Mouse (Mus musculus) liver, embryonic 15.5 days (tissue): ENCODE results near the gene Rab24. TPM values are rescaled to one million over a fixed set of nuclear protein-coding genes. Genes with fewer than 3 reads are reported as not detected.

Experiments used
- ATAC-seq: fragments of 200-750 bp; cut with Nextera tagmentation; 2 replicates; pipeline ENCODE4 v1.8.0; 2017; ENCODE audit warnings: moderate number of reproducible peaks, mild to moderate bottlenecking, moderate library complexity; ENCODE audit not compliant: insufficient read depth
- H3K27ac ChIP-seq: fragments of 300-500 bp; sonication (generic); replicated peaks from 2 replicates; pipeline ENCODE4 v1.5.1; 2015; ENCODE audit warnings: mild to moderate bottlenecking, inconsistent platforms
- H3K27me3 ChIP-seq: fragments of 300-500 bp; sonication (generic); 2 replicates; pipeline ENCODE4 v1.6.1; 2015; ENCODE audit warnings: mild to moderate bottlenecking, inconsistent platforms
- H3K36me3 ChIP-seq: fragments of 300-500 bp; sonication (generic); replicated peaks from 2 replicates; pipeline ENCODE4 v1.6.1; 2015; ENCODE audit warnings: moderate library complexity, mild to moderate bottlenecking, inconsistent platforms
- H3K4me1 ChIP-seq: fragments of 300-500 bp; sonication (generic); replicated peaks from 2 replicates; pipeline ENCODE4 v1.6.1; 2015; ENCODE audit warnings: inconsistent platforms
- H3K4me2 ChIP-seq: fragments of 300-500 bp; sonication (generic); 2 replicates; pipeline ENCODE4 v1.6.1; 2015; ENCODE audit warnings: moderate library complexity, mild to moderate bottlenecking, inconsistent platforms
- H3K4me3 ChIP-seq: fragments of 300-500 bp; sonication (generic); replicated peaks from 2 replicates; pipeline ENCODE4 v1.5.1; 2015; ENCODE audit warnings: mild to moderate bottlenecking, inconsistent platforms
- H3K9ac ChIP-seq: fragments of 300-500 bp; sonication (generic); 2 replicates; pipeline ENCODE4 v1.6.1; 2015; ENCODE audit warnings: moderate library complexity, mild to moderate bottlenecking, inconsistent platforms
- H3K9me3 ChIP-seq: fragments of 300-500 bp; sonication (generic); replicated peaks from 2 replicates; pipeline ENCODE4 v1.6.1; 2016; ENCODE audit warnings: inconsistent platforms
- WGBS: fragments of 180-500 bp; shearing (Covaris S2); methylation state at CpG from one replicate; pipeline ENCODE4 v1.1.7; 2015; ENCODE audit warnings: mixed read lengths; ENCODE audit not compliant: insufficient replicate concordance; 5-methylcytosine and 5-hydroxymethylcytosine counted together
- polyA plus RNA-seq: library from polyadenylated mRNA; unstranded; fragments of >200 nt; fragmentation: Nextera tagmentation; extraction: Ambion mirVana; gene quantifications from 2 replicates; pipeline ENCODE4 v1.2.1, GENCODE M21; 2015

Rab24 gene
- polyA plus RNA-seq, 1 experiment from 2014 or later = 48.6 TPM

GRCm38 (mm10) chr13:55300913-55301312 is 20.8 kb downstream of the Rab24 start:
- H3K27me3 ChIP-seq = no peaks in the 10 kb centered on the region
- WGBS = 77% methylated on average over 5 of the region's 5 CpGs
- ATAC-seq = no peak
- no peaks in the 10 kb centered on the region for H3K9me3 ChIP-seq
- no peak overlapping the region for H3K27ac ChIP-seq
- no peak overlapping the region for H3K4me3 ChIP-seq
- no peak overlapping the region for H3K9ac ChIP-seq
- peaks cover 89% of the 10 kb centered on the region for H3K36me3 ChIP-seq
- H3K4me2 ChIP-seq = no peak overlapping the region
- no peaks in the 10 kb centered on the region for H3K4me1 ChIP-seq

GRCm38 (mm10) chr13:55296760-55297159 is 25.0 kb downstream of the Rab24 start:
- no peak overlapping the region for H3K4me2 ChIP-seq
- H3K27me3 ChIP-seq = no peaks in the 10 kb centered on the region
- H3K9ac ChIP-seq = no peak overlapping the region
- H3K9me3 ChIP-seq = no peaks in the 10 kb centered on the region
- no peak overlapping the region for H3K27ac ChIP-seq
- no peak overlapping the region for H3K4me3 ChIP-seq
- ATAC-seq = no peak
- no peaks in the 10 kb centered on the region for H3K4me1 ChIP-seq
- peaks cover 90% of the 10 kb centered on the region for H3K36me3 ChIP-seq
- 89% methylated on average over 1 of the region's 1 CpGs for WGBS

- H3K4me3 ChIP-seq = no peak overlapping the region
- H3K9ac ChIP-seq = no peak overlapping the region
- no peaks in the 10 kb centered on the region for H3K27me3 ChIP-seq
- H3K9me3 ChIP-seq = no peaks in the 10 kb centered on the region
- no peak overlapping the region for H3K4me2 ChIP-seq
- H3K27ac ChIP-seq = no peak overlapping the region
- H3K4me1 ChIP-seq = no peaks in the 10 kb centered on the region
- no peak for ATAC-seq
- H3K36me3 ChIP-seq = peaks cover 79% of the 10 kb centered on the region
- 71% methylated on average over 3 of the region's 3 CpGs for WGBS
Measured at GRCm38 (mm10) chr13:55288854-55289253, 32.9 kb downstream of the Rab24 start.

GRCm38 (mm10) chr13:55277646-55278045 is 44.1 kb downstream of the Rab24 start:
- no peak overlapping the region for H3K4me3 ChIP-seq
- H3K9ac ChIP-seq = no peak overlapping the region
- peaks cover 62% of the 10 kb centered on the region for H3K36me3 ChIP-seq
- no peak overlapping the region for H3K27ac ChIP-seq
- 65% methylated on average over 5 of the region's 5 CpGs for WGBS
- no peaks in the 10 kb centered on the region for H3K27me3 ChIP-seq
- no peaks in the 10 kb centered on the region for H3K4me1 ChIP-seq
- no peak overlapping the region for H3K4me2 ChIP-seq
- no peak for ATAC-seq
- no peaks in the 10 kb centered on the region for H3K9me3 ChIP-seq

- 83% methylated on average over 5 of the region's 5 CpGs for WGBS
- Histone ChIP-seq H3K4me3 (no peak overlapping the region), H3K9me3 (no peaks in the 10 kb centered on the region), H3K4me1 (no peaks in the 10 kb centered on the region), H3K9ac (no peak overlapping the region), H3K27ac (no peak overlapping the region), H3K36me3 (peaks cover 61% of the 10 kb centered on the region), H3K27me3 (no peaks in the 10 kb centered on the region), H3K4me2 (no peak overlapping the region)
- no peak for ATAC-seq
Measured at GRCm38 (mm10) chr13:55277203-55277602, 44.5 kb downstream of the Rab24 start.

Other genes with a start within 250 kb of the Rab24 start
- 11.5 and 13.1 TPM in 2 replicates for gene Uimc1, start 221.6 kb downstream of the Rab24 start, polyA plus RNA-seq
- 6.9 and 7.9 TPM in 2 replicates for gene Zfp346, start 216.6 kb downstream of the Rab24 start, polyA plus RNA-seq
- gene Gm17617, start 188.4 kb downstream of the Rab24 start, polyA plus RNA-seq = not detected in 2 replicates
- 5.8 and 6.8 TPM in 2 replicates for gene Fgfr4, start 169.3 kb downstream of the Rab24 start, polyA plus RNA-seq
- 13.3 and 14.4 TPM in 2 replicates for gene Nsd1, start 112.2 kb downstream of the Rab24 start, polyA plus RNA-seq
- 211 and 230 TPM in 2 replicates for gene Prelid1, start 1.4 kb downstream of the Rab24 start, polyA plus RNA-seq
- 28.8 and 33.6 TPM in 2 replicates for gene Mxd3, start 7.9 kb upstream of the Rab24 start, polyA plus RNA-seq
- 58.8 and 62.1 TPM in 2 replicates for gene Lman2, start 40.8 kb upstream of the Rab24 start, polyA plus RNA-seq
- gene Rgs14, start 47.8 kb upstream of the Rab24 start, polyA plus RNA-seq = 2.2 and 2.9 TPM in 2 replicates
- gene Slc34a1, start 76.2 kb upstream of the Rab24 start, polyA plus RNA-seq = not detected in 2 replicates
- gene Pfn3, start 93.3 kb upstream of the Rab24 start, polyA plus RNA-seq = not detected in 2 replicates
- gene F12, start 104.8 kb upstream of the Rab24 start, polyA plus RNA-seq = 118 and 151 TPM in 2 replicates
- 24.3 and 27.6 TPM in 2 replicates for gene Grk6, start 123.1 kb upstream of the Rab24 start, polyA plus RNA-seq
- gene Prr7, start 142.3 kb upstream of the Rab24 start, polyA plus RNA-seq = not detected in 2 replicates
- 7.5 and 7.6 TPM in 2 replicates for gene Dbn1, start 166.2 kb upstream of the Rab24 start, polyA plus RNA-seq
- 25.2 and 29.5 TPM in 2 replicates for gene Pdlim7, start 191.7 kb upstream of the Rab24 start, polyA plus RNA-seq
- 9.6 and 11.0 TPM in 2 replicates for gene Dok3, start 207.3 kb upstream of the Rab24 start, polyA plus RNA-seq
- 23.6 and 24.3 TPM in 2 replicates for gene Ddx41, start 214.7 kb upstream of the Rab24 start, polyA plus RNA-seq
- 7.5 and 11.0 TPM in 2 replicates for gene Fam193b, start 249.2 kb upstream of the Rab24 start, polyA plus RNA-seq